Mouse (Mus musculus): ENCODE data around the gene Kcnj10. TPM values are rescaled to one million over a fixed set of nuclear protein-coding genes. Genes with fewer than 3 reads are reported as not detected.

Gene Kcnj10
- total and polyA plus RNA-seq, 3 experiments = 0.04 to 0.72 TPM; not detected in 1

GRCm38 (mm10) chr1:172418642-172419041 lies 77.6 kb downstream of the Kcnj10 start:
- no peaks in the 10 kb centered on the region for H3K79me2 ChIP-seq (ENCODE audit: control insufficient read depth, insufficient read depth, low read length, poor library complexity)
- no peak overlapping the region for H3K4me3 ChIP-seq (ENCODE audit: control insufficient read depth in 1 of 2, insufficient read depth in 1 of 2, low read depth in 2 of 2, low read length in 2 of 2)
- no peak overlapping the region for H3K9ac ChIP-seq (ENCODE audit: control insufficient read depth, low read depth, low read length, poor library complexity, severe bottlenecking)
- H3K27me3 ChIP-seq (ENCODE audit: control insufficient read depth in 1 of 2, insufficient read depth in 2 of 2, low read length in 2 of 2) = peaks cover 3 to 8% of the 10 kb centered on the region in 2 experiments; a peak in 3 of 4 replicates
- H3K9me3 ChIP-seq (replicated peaks; ENCODE audit: insufficient read depth, low read length) = no peaks in the 10 kb centered on the region
- TF ChIP-seq MYC (IDR thresholded peaks at IDR 0.05; ENCODE audit: low read depth, low read length) (no peak), E2F4 (IDR thresholded peaks at IDR 0.05; ENCODE audit: borderline replicate concordance, low read depth, low read length) (no peak), MXI1 (IDR thresholded peaks at IDR 0.05; ENCODE audit: low read depth, low read length) (no peak), JUND (IDR thresholded peaks at IDR 0.05; ENCODE audit: low read depth, low read length) (no peak), USF2 (IDR thresholded peaks at IDR 0.05; ENCODE audit: borderline replicate concordance in 1 of 2, insufficient read depth in 1 of 2, low read depth in 1 of 2, low read length in 2 of 2) (no peak), MAX (IDR thresholded peaks at IDR 0.05; ENCODE audit: low read length) (no peak), SIN3A (IDR thresholded peaks at IDR 0.05; ENCODE audit: low read length) (no peak), TAL1 (IDR thresholded peaks at IDR 0.05; ENCODE audit: low read length) (no peak)
- peaks cover 0 to 2% of the 10 kb centered on the region in 2 experiments; a peak in 1 of 4 replicates for H3K36me3 ChIP-seq (ENCODE audit: control insufficient read depth in 1 of 2, insufficient read depth in 2 of 2, low read length in 2 of 2)
- DNase-seq (ENCODE audit: low read depth, low spot score) = no peak
- peaks cover 3 to 10% of the 10 kb centered on the region in 2 experiments; a peak in 2 of 4 replicates for H3K4me1 ChIP-seq (ENCODE audit: control insufficient read depth in 1 of 2, insufficient read depth in 2 of 2, low read length in 2 of 2)
- H3K27ac ChIP-seq (ENCODE audit: control insufficient read depth, low read depth, low read length) = no peak overlapping the region

GRCm38 (mm10) chr1:172420181-172420580 lies 79.2 kb downstream of the Kcnj10 start:
- Histone ChIP-seq H3K79me2 (ENCODE audit: control insufficient read depth, insufficient read depth, low read length, poor library complexity) (no peaks in the 10 kb centered on the region), H3K9ac (ENCODE audit: control insufficient read depth, low read depth, low read length, poor library complexity, severe bottlenecking) (no peak overlapping the region), H3K4me1 (ENCODE audit: control insufficient read depth in 1 of 2, insufficient read depth in 2 of 2, low read length in 2 of 2) (no peaks in the 10 kb centered on the region), H3K36me3 (ENCODE audit: control insufficient read depth in 1 of 2, insufficient read depth in 2 of 2, low read length in 2 of 2) (no peaks in the 10 kb centered on the region), H3K9me3 (replicated peaks; ENCODE audit: insufficient read depth, low read length) (no peaks in the 10 kb centered on the region), H3K27ac (ENCODE audit: control insufficient read depth, low read depth, low read length) (no peak overlapping the region), H3K27me3 (ENCODE audit: control insufficient read depth in 1 of 2, insufficient read depth in 2 of 2, low read length in 2 of 2) (peaks cover 2 to 8% of the 10 kb centered on the region in 2 experiments; a peak in 2 of 4 replicates), H3K4me3 (ENCODE audit: control insufficient read depth in 1 of 2, insufficient read depth in 1 of 2, low read depth in 2 of 2, low read length in 2 of 2) (no peak overlapping the region)
- DNase-seq (ENCODE audit: low read depth, low spot score) = no peak
- TF ChIP-seq MAFK (IDR thresholded peaks at IDR 0.05; ENCODE audit: borderline replicate concordance, low read depth, low read length) (no peak), NRF1 (IDR thresholded peaks at IDR 0.05; ENCODE audit: insufficient read depth, low read depth, low read length, poor library complexity, severe bottlenecking) (no peak), JUND (IDR thresholded peaks at IDR 0.05; ENCODE audit: low read depth, low read length) (no peak), CHD1 (IDR thresholded peaks at IDR 0.05; ENCODE audit: low read depth, low read length) (no peak), POLR2AphosphoS2 (IDR thresholded peaks at IDR 0.05; ENCODE audit: low read length) (no peak), MYB (IDR thresholded peaks at IDR 0.05; ENCODE audit: low read depth, low read length) (no peak), TCF12 (IDR thresholded peaks at IDR 0.05; ENCODE audit: low read depth, low read length) (no peak), CHD2 (IDR thresholded peaks at IDR 0.05; ENCODE audit: low read length) (no peak), USF2 (IDR thresholded peaks at IDR 0.05; ENCODE audit: borderline replicate concordance in 1 of 2, insufficient read depth in 1 of 2, low read depth in 1 of 2, low read length in 2 of 2) (no peak), EP300 (IDR thresholded peaks at IDR 0.05; ENCODE audit: low read depth in 1 of 2, low read length in 2 of 2) (no peak), CTCF (IDR thresholded peaks at IDR 0.05 in 2 of 3, conservative IDR thresholded peaks at IDR 0.05 in 1 of 3; ENCODE audit: control insufficient read depth in 1 of 3, insufficient read depth in 1 of 3, low read depth in 2 of 3, low read length in 3 of 3, poor library complexity in 1 of 3, severe bottlenecking in 1 of 3) (no peak)
